Mouse (Mus musculus) cerebellum, adult (tissue): ENCODE data around the gene Arid1b.
A peak's percentile ranks its signal among the peaks of the same experiment; 100 is the strongest.

ENCODE experiments used
- ATAC-seq: cut with Nextera tagmentation; 2 replicates; pipeline ENCODE4 v1.9.2; 2017; ENCODE audit warnings: mild to moderate bottlenecking, moderate library complexity, mixed read lengths; ENCODE audit not compliant: insufficient number of reproducible peaks, low FRiP score, low TSS enrichment

Gene Arid1b

DNA sequence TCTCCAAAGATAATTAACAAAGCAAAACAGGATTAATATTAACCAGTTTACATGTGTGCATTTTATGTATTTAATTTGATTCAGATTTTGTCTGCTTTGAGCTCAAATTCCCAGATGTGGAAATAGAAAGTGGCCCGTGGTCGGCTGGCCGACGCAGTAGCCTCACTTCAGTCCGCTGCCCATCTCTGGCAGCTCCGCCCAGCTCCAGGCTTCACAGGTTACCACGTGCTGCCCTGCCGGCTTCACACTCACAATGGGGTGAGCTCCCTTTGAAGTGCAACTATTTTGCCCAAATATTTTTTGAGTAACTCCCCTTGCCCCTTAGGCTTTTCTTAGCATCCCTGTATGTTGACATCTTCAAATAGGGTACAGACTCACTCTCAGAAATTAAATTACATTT is 140.1 kb downstream of the Arid1b start:
- ATAC-seq, result no peak

DNA sequence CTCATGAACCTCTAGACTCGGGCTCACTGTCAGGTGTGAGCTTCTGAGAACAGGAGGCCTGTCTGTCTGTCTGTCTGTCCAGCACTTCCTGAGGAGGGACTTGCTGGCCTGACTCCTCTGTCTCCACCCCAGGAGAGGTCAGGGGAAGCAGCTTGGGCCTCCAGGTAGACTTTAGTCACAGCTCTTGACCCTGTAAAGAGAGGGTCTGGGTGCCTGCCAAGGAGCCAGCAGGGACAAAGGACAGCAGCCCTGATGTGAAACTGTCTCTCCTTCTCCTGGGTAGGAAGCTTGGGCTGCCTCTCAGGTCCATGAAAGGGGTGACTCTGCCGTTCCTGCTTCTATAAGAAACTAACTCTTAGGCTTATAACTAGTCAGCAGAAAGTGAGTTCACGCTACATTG is 143.8 kb downstream of the Arid1b start:
- no peak for ATAC-seq

DNA sequence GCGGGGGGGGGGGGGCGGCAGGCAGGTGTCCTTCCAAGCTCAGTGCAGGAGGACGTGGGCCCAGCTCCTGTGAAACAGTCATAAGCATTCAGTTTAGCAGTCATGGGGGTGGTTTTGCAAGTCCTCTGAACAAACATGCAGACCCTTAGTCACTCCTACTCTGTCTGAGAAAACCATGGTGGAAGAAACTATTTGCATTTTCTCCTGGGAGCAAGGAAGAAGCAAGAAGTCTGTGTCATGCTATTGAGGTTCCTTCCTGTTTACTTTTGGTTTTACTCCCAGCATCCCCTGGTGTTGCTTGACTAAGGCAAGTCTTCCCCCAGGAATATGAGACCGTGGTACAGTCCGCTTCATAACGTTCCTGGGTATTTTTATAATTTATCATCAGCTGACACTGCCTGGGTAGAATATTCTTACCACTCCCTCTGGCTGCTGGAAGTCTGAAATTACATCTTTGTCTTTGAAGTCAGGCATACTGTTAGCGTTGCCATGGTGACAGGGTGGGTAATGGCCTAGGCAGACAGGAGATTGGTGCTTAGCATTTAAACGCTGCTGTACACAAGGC is 144.6 kb downstream of the Arid1b start:
- no peak for ATAC-seq

DNA sequence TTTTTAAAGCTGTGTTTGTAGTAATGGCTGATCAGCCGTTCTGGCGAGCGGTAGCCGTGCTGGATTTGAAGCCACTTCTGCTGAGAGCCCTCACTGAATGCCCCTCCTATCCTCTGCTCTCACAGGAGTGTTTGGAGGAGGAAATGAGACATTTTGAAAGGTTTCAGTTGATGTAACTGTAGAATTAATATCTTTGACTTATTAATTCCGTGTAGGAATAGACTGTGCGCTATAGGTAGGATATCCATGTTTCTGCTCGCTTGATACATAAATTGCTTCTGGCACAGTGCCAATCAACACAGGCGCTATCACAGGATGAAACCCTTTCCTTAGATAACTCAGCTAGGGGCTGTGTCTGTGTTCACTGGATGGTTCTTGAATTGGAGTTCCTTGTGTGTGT is 145.4 kb downstream of the Arid1b start:
- ATAC-seq, result no peak

DNA sequence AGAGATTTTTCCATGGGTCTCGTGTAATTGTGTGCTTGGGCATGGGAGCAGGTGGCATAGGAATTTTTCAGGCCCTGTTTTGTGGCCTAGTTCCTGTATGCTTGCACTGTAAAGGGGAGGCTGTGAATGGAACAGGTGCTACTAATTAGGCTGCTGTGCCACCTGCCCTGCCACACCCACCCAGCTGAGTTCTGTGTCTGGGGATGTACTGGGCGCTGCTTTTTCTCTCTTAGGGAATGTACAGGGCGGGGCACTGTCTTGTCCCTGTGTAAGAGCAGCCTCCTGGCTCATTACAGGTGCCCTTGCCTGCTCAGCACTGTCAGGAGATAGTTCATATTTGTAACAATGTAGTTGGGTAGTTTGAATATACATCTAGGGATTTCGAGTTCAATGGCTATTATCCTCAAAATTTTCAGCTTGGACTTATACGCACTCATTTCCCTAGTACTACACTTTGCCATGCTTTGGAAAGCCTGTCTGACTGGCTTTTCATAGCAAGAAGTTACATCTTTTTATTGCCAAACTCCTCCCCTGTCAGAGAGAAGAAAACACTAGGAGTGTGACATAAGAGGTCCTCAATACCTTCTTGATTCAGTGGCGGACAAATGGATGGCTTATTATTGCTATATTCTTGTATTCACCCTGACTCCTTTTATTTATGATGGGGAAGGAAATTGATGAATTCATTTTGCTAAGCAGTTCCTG is 149.8 kb downstream of the Arid1b start:
- ATAC-seq, result no peak

DNA sequence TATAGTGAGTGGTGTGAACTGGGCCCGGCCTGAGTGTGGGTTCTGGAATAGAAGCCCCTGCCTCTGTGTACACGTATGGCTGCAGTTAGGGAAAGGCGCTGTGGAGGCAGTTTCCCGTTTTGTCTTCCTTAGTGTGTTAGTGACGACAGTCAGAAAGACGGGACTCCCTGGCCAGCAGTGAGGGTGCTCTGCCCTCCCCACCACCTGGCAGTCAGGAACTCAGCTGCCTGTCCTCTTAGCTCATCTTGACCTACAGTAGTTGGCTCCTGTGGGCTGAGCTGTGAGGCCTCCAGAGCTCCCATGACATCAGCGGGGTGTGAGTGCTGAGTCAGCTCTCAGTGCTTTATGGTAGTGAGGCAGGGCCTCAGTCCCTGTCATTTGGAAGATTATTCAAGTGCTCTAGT is 156.5 kb downstream of the Arid1b start:
- peak; percentile 49; the same call in 1 of the 2 replicates for ATAC-seq

DNA sequence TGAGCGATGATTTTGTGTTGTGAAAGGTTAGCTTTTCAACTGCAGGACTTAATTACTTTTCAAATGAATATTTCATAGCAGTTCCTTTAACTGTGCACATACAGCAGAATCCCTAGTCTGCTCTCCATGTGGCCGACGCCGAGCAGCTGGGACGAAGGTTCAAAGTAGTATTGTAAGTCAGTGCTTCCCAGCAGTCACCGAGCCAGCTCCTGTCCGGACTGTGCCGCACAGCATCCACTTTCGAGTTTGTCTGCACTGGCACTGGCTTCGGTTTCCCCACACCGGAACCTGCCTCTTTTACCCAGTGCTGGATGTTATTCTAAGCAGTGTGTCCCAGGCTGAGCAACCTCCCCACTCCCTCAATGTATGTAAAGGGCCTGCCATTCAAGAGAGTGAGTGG is 157.7 kb downstream of the Arid1b start:
- ATAC-seq, result no peak

DNA sequence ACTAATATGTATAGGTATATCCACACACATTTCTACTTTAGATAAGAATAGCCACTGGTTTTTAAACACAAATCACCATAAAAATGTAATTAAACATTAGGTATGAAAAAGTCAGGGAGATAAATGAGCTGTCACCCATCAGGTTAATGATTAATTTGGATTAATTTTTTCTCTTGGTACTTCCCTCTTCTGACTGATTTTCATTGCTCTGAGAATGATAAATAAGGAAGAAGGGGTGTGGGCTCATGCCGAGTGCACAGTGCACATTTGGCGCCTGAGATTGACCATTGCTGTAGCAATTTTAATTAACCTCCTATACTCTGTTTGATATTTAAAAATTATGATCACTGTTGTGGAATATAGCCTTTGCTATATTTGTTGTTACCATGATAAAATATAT is 159.3 kb downstream of the Arid1b start:
- no peak for ATAC-seq

DNA sequence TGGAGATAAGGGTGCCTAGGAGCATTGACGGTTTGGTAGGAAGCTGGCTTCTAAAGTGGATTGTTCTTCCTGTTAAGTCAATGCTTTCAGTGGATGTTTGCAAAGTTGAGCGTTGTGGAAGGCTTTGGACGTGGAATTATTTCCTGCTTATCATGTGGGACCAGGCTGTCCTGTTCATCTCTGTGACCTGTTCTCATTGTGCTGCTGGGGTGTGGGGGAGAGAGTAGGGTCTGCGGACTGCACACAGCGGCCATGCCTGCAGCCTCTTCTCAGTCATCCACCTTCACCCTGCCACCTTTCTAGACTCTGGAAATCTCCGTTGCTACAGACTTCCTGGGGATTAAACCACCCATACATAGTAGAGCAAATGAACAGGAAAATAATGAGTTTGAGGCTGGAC is 160.2 kb downstream of the Arid1b start:
- no peak for ATAC-seq

DNA sequence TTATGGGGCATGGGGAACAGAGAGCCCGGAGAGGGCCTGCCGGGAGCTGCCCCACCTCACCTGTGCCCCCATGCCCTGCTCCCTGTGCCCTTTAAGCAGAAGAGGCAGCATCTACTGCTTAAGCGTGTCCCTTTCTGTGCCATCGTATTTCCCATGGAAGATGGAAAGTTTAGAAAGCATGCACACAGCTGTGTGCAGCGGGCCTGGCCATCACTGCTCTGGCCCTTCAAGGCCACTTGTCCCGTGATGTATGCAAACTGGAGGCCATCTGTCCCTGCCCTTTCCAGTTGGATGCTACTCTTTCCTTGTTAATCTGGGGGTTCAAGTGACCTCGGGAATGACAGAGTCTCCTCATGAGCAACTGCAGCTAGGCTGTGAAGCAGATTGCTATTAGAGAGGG is 163.5 kb downstream of the Arid1b start:
- no peak for ATAC-seq

DNA sequence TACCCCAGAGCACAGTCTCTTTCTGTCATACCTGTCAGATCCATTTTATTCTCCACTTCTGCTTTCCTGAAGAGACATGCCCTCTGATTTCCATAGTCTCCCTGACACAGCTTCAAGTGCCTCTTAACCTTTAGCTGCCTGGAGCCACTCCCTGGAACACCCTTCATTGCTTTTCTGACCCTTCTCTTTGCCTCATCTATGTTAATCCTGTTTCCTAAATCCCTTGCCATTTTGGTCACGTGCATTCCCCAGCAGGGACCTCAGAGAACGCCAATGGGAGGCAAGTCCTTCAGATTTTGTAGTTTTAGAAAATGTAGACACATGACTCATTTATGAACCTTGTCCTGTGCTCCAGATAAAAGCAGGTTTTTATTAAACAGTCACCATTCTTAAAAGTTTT is 168.4 kb downstream of the Arid1b start:
- ATAC-seq, result no peak

DNA sequence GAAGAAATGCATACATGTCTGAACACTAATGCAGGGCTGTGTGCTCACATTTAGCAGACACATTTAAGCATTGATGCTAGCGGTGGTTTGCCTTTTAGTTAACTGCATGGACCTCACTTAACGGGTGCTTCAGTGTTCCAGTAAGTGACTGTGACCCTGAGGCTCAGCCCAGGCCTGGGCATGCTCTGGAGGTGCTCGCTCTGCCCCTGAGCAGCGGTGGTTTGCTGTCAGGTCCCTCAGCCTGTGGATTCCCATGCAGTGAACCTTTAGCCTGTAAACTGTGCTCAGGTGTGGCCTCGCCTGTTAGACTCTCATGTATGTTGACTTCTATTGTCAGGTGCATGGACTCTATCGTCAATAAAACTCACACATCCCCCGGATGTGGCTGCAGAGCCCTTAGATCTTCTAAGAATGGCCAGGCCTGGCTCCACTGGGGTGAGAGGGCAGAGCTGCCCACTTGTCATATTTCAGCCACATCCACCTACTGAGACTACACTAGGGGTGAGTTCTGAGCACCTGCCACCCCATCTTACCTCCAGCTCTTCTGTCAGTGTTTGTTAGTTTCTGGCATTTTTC is 169.2 kb downstream of the Arid1b start:
- ATAC-seq, result no peak

DNA sequence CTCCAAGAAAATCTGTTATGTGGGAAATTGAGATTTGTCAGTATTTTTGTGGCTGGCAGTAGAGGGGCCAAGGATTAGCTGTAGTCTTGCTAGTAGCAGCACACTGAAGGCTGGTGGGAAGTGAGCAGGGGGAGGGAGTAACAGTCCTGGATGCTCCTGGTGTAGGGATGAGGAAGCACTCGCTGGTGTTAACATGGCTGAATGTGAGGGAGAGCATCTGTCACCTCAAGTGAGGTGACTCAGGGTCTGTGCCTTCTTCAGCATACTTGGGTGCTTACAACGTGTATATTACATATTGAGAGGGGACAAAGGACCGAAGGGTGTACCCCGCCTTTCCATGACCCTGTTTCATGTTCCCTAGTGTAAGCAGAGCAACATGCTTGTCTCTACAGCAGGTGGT is 170.7 kb downstream of the Arid1b start:
- ATAC-seq, result no peak

DNA sequence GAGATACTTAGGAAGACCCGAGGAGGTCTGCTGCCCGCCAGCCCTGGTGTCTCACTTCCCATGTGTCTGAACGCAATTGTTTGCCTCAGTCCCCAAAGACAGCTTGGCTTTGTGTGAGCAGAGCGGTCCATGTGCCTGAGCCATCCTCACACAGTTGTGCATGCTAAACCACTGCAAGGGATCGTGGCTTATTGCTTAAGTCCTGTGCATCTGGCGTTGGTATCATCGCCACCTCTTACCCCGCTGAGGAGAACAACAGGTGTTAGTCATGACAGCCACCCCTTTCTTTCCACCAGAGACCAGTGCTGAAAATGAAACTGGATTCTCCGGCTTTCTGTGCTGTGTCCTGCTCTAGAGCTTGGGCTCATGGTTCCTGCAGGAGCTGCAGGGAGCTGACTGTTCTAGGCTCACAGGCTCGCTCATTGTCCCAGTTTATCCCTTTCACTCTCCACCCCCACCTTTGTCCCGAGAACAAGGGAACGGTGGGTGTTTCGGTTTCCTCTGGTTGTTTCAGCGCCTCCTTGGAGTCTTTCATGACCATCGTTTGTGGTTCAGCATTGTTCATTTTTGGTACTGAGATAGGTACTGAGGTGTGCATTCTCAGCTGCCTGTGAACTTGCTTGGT is 171.2 kb downstream of the Arid1b start:
- no peak for ATAC-seq

DNA sequence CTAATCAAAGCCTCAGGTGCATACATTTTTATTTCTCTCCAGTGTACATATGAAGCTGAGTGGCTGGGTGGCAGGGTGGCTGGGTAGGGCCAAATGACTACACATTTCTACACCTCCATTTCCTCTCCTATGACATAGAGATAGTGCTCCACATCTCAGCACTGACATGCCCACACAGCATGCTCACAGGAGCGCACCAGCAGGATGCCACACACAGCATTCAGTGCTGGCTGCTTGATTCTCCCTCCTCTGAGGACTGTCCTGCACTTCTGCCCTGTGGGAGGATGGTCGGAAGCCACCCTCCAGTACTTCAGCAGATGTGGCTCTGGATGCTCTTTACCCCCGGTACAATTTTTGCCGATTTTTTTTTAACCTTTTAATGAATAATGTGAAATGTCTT is 172.0 kb downstream of the Arid1b start:
- no peak for ATAC-seq

DNA sequence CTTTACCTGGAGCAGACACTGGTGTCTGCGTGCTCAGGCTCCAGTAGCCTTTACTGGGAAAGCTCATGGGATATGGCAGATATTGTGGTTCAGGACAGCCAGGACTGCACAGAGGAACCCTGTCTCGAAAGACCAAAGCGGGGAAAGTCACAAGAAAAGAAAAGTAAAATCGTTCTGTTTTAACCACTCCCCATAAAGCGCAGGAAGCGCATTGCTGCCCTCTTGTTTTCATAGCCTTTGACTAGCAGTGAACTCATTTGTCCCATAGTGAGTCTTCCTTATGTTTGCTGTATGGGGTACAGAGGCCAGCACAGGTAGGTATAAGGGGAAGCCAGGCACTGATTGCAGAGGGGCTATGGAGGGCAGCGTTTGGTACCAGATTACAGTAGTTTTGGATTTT is 173.9 kb downstream of the Arid1b start:
- ATAC-seq, result no peak

DNA sequence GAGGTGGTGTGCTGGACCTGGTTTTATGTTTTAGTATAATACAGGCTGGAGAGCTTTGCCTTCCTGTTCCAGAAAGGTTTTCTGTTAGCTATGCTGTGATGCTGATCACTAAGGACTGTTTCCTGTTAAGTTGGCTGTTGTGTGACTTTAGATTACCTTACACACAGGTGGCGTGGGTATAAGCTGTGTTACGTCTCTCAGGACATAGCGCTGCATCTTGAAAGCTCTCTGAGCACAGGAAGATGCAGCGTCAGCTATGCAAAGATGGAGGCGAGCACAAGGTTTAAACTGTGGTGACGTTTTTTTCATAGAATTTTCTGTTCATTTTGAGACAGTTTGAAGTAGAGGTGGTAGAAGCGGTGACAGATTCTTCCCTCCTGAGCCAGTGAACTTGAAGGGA is 174.5 kb downstream of the Arid1b start:
- no peak for ATAC-seq

DNA sequence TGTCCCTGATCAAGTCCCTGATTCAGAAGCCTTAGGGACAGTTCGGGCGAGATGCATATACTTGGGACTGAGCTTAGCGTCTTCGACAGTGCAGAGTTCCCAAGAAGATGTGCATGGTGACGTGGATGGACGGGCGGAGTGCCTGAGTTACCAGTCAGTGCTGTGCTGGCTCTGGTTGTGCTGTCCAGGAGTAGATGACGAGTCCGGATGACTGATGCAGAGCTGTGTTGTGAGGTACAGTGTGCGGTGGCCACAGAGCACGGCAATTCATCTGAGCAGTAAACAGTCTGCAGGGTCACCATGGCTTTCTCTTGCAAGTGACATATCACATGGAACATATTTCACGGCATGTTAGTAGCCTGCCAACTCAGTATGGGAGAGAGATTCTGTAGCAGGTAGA is 176.2 kb downstream of the Arid1b start:
- ATAC-seq, result no peak

DNA sequence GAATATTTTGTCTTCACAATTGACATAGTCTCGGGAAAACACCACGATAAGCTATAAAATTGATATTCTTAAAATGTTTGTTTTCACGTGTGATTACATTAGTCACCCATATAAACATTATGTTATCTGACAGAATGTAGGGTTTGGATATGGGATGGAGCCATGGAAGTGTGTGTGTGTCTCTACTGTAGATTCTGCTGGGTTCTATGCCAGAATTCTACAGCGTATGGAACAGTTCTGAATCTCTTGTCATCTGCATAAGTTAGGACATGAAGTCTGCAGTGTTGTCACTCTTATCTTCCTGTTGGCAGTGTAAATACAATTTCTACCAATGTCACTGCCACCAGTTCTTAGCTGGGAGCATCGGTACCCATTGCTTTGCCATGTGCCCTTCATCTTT is 177.3 kb downstream of the Arid1b start:
- no peak for ATAC-seq

DNA sequence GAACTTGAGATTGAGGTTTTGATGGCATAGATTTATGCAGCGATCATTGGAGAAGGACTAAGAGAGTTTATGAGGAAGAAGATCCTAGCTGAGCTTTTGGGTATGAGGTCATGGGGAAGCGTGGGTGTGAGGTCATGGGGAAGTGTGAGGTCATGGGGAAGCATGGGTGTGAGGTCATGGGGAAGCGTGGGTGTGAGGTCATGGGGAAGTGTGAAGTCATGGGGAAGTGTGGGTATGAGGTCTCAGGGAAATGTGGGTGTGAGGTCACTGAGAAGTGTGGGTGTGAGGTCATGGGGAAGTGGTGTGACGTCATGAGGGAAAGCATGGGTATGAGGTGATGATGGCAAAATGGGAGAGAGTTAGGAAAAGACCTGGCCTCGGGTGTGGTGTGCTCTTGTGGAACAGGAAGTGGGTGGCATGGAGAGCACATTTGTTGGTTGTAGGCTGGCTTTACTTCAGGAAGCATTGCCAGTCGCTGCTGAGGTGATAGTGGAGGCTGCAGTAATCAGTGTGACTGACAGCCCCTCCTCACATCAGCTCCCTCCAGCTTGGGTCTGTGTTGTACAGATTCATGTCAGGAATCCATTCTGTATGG is 180.4 kb downstream of the Arid1b start:
- no peak for ATAC-seq

DNA sequence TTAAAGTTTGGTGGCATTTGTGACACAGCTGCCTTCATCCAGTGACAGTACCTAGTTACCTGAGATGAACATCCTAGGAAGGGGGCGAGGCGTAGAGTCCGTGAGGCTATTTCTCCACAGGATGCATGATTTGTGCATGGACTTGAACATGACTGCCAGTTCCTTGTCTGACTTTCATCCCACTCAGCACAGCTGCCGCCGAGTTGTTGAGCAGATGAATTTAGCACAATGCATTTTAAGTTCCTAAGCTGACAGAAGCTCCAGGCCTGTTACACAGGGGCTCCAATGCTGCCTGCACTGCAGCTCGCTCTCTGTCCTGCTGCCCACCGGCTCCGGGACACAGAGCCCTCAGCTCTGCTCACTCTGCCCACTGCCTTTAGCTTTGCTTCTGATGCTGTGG is 181.4 kb downstream of the Arid1b start:
- no peak for ATAC-seq
